Mouse (Mus musculus): ENCODE measurements around the gene Pemt. TPM values are rescaled to one million over a fixed set of nuclear protein-coding genes. Genes with fewer than 3 reads are reported as not detected.
A peak's percentile ranks its signal among the peaks of the same experiment; 100 is the strongest.

The Pemt gene
- 5.8 and 6.0 TPM in 2 replicates for polyA plus RNA-seq (2014; fragmentation: Nextera tagmentation; extraction: Ambion mirVana)

DNA sequence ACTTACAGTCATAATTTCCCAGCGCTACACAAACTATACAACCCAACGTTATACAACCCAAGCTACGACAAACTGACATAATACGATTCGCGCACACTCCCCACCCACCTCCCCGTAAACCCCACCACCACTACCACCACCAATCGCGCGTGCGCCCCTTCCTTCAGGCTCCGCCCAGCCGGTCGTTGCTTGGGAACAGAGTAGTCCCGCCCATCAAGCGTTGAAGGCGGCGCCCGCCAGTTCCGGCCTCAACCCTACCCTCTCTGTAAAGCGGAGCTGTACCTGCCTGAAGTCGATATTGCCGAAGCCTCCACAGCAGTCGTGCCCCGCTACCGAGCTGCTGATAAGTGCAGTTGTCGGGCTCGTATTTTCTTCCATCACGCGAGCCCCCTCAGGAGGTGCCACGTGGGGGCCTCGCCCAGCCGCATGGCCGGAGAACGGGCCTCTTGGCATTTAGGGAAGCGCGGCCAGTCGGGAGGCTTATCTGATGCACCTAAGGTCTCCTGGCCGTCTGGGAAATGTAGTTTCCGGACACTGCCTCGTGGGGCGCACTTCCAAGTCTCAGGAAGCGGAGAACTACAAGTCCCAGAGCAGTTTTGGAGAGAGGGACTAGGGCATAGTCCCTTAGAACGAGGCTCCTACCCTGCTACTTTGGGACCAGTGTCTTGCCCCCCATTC lies at the start of gene Pemt:
TSS of gene Pemt (minus strand) at position 432 of the 678 bp plus-strand sequence.
- no peaks in the 10 kb centered on the region for H3K9me3 ChIP-seq (ENCODE audit: control insufficient read depth, low read length)
- H3K4me3 ChIP-seq (ENCODE audit: low read depth, low read length) = peak within 1 kb of the TSS; percentile 55
- under 1% methylated on average over 44 of the region's 44 CpGs for WGBS
- peak within 1 kb of the TSS; percentile 69; the same call in 1 of the 2 replicates for H3K27ac ChIP-seq (ENCODE audit: low read depth, low read length)
- peak; percentile 98 for ATAC-seq (ENCODE audit: low FRiP score)
- DNase-seq (ENCODE audit: low spot score, missing footprints) = peak; percentile 100
- peak within 1 kb of the TSS; percentile 63 for H3K4me2 ChIP-seq
- no peaks in the 10 kb centered on the region for H3K27me3 ChIP-seq (ENCODE audit: control insufficient read depth, insufficient read depth, low read length)
- no peaks in the 10 kb centered on the region for H3K4me1 ChIP-seq (ENCODE audit: control insufficient read depth, insufficient read depth, low read length)
- H3K9ac ChIP-seq (ENCODE audit: low read length) = peak within 1 kb of the TSS; percentile 74
- H3K36me3 ChIP-seq (ENCODE audit: control insufficient read depth, insufficient read depth, low read length) = no peaks in the 10 kb centered on the region

GRCm38 (mm10) chr11:60094909-60095810 lies 48.9 kb upstream of the Pemt start:
- 51% methylated on average over 9 of the region's 9 CpGs for WGBS
- DNase-seq (ENCODE audit: low spot score, missing footprints) = no peak
- peak; percentile 35; the same call in 1 of the 2 replicates for ATAC-seq (ENCODE audit: low FRiP score)
- peaks cover 20% of the 10 kb centered on the region for H3K4me1 ChIP-seq (ENCODE audit: control insufficient read depth, insufficient read depth, low read length)
- no peak overlapping the region for H3K4me3 ChIP-seq (ENCODE audit: low read depth, low read length)
- H3K36me3 ChIP-seq (ENCODE audit: control insufficient read depth, insufficient read depth, low read length) = no peaks in the 10 kb centered on the region
- H3K4me2 ChIP-seq = no peak overlapping the region
- no peaks in the 10 kb centered on the region for H3K9me3 ChIP-seq (ENCODE audit: control insufficient read depth, low read length)
- peak overlapping the region; percentile 59 for H3K27ac ChIP-seq (ENCODE audit: low read depth, low read length)
- no peak overlapping the region for H3K9ac ChIP-seq (ENCODE audit: low read length)
- no peaks in the 10 kb centered on the region for H3K27me3 ChIP-seq (ENCODE audit: control insufficient read depth, insufficient read depth, low read length)

- Histone ChIP-seq H3K27ac (ENCODE audit: low read depth, low read length) (peak overlapping the region; percentile 59), H3K4me3 (ENCODE audit: low read depth, low read length) (no peak overlapping the region), H3K9ac (ENCODE audit: low read length) (no peak overlapping the region; the same call in 1 of the 2 replicates), H3K4me2 (no peak overlapping the region), H3K27me3 (ENCODE audit: control insufficient read depth, insufficient read depth, low read length) (no peaks in the 10 kb centered on the region), H3K36me3 (ENCODE audit: control insufficient read depth, insufficient read depth, low read length) (no peaks in the 10 kb centered on the region), H3K4me1 (ENCODE audit: control insufficient read depth, insufficient read depth, low read length) (peaks cover 20% of the 10 kb centered on the region), H3K9me3 (ENCODE audit: control insufficient read depth, low read length) (no peaks in the 10 kb centered on the region)
- DNase-seq (ENCODE audit: low spot score, missing footprints) = no peak
- peak; percentile 68 for ATAC-seq (ENCODE audit: low FRiP score)
- WGBS = 30% methylated on average over 7 of the region's 7 CpGs
Observed at GRCm38 (mm10) chr11:60093984-60094587, 47.8 kb upstream of the Pemt start.

DNA sequence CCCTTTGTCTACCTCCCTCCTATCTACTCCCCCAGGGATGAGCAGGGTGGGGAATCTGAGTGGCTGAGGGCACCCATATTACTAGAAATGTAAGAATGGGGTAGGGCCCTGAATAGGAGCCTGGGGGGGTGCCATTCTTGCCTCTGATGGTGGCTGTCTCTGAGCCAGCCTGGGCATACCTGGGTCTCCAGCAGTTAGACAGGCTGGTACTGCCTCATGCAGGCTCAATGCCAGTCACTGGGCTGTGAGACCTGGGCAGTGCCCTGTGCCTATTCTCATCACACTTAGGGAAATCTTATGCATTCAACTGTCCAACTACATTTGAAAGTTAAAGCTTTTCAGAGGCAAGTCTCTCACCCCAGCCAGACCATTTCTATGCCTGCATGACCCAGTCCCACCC lies 46.9 kb upstream of the Pemt start:
- Histone ChIP-seq H3K4me3 (ENCODE audit: low read depth, low read length) (no peak overlapping the region), H3K4me1 (ENCODE audit: control insufficient read depth, insufficient read depth, low read length) (peaks cover 20% of the 10 kb centered on the region), H3K4me2 (no peak overlapping the region), H3K9me3 (ENCODE audit: control insufficient read depth, low read length) (no peaks in the 10 kb centered on the region), H3K27me3 (ENCODE audit: control insufficient read depth, insufficient read depth, low read length) (no peaks in the 10 kb centered on the region), H3K27ac (ENCODE audit: low read depth, low read length) (peak overlapping the region; percentile 55), H3K36me3 (ENCODE audit: control insufficient read depth, insufficient read depth, low read length) (no peaks in the 10 kb centered on the region), H3K9ac (ENCODE audit: low read length) (peak overlapping the region; percentile 42)
- ATAC-seq (ENCODE audit: low FRiP score) = no peak
- no peak for DNase-seq (ENCODE audit: low spot score, missing footprints)

DNA sequence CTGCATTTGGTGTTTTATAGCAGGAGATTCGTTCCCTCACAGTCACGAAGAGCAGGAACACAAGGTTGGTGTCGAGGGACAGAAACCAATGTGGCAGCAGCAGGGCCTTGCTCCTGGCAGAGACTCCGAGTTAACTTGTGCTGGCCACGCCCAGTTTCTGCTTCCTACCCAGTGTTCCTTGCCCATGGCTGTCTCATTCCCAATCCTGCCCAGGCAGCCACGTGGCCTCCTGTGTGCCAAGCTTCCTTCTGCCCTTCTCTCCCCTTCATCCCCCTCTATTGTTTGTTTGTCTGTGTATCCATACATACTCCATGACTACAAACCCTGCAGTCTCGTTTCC lies 45.1 kb upstream of the Pemt start:
- Histone ChIP-seq H3K4me2 (no peak overlapping the region), H3K9ac (ENCODE audit: low read length) (no peak overlapping the region), H3K9me3 (ENCODE audit: control insufficient read depth, low read length) (no peaks in the 10 kb centered on the region), H3K4me1 (ENCODE audit: control insufficient read depth, insufficient read depth, low read length) (peaks cover 20% of the 10 kb centered on the region), H3K27ac (ENCODE audit: low read depth, low read length) (no peak overlapping the region), H3K27me3 (ENCODE audit: control insufficient read depth, insufficient read depth, low read length) (no peaks in the 10 kb centered on the region), H3K36me3 (ENCODE audit: control insufficient read depth, insufficient read depth, low read length) (no peaks in the 10 kb centered on the region), H3K4me3 (ENCODE audit: low read depth, low read length) (no peak overlapping the region)
- no peak for ATAC-seq (ENCODE audit: low FRiP score)
- no peak for DNase-seq (ENCODE audit: low spot score, missing footprints)
- 79% methylated on average over 7 of the region's 7 CpGs for WGBS

DNA sequence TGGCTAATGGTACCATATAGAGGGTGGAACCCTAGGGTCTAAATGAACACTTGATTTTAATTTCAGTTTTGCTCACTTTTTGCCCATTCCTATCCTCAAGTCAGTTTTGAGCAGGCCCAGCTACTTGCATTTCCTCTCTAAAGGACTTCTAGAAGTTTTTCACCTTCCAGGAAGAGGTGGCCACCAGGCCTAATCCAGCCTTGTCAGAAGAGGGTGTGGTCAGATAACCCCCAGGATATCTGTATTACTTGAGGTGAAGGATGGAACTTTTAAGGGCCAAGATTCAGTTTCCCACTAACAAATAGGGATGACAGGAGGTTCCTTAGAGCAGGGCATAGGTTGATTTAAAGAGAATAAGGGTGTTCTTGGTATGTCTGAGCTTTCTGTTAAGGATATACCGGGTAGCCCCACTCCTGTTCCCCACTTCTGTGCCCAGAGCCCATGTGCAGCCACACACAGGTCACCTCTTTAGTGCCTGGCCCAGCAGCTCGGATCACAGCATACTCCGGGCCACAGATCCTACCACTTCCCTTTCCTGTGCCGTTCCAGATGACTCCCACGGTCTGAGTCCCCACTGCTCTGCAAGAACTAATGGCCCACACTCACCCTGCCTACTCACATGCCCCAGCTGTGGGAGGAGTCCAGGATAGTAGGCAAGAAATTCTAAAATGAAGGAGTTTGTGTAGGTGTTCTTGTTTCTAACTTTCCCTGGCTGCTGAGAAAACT lies 44.6 kb upstream of the Pemt start:
- WGBS = 81% methylated on average over 5 of the region's 5 CpGs
- DNase-seq (ENCODE audit: low spot score, missing footprints) = no peak
- ATAC-seq (ENCODE audit: low FRiP score) = no peak
- Histone ChIP-seq H3K27me3 (ENCODE audit: control insufficient read depth, insufficient read depth, low read length) (no peaks in the 10 kb centered on the region), H3K27ac (ENCODE audit: low read depth, low read length) (no peak overlapping the region), H3K9ac (ENCODE audit: low read length) (no peak overlapping the region), H3K4me1 (ENCODE audit: control insufficient read depth, insufficient read depth, low read length) (peaks cover 20% of the 10 kb centered on the region), H3K4me3 (ENCODE audit: low read depth, low read length) (no peak overlapping the region), H3K4me2 (no peak overlapping the region), H3K9me3 (ENCODE audit: control insufficient read depth, low read length) (no peaks in the 10 kb centered on the region), H3K36me3 (ENCODE audit: control insufficient read depth, insufficient read depth, low read length) (no peaks in the 10 kb centered on the region)

GRCm38 (mm10) chr11:60088947-60089346 lies 42.7 kb upstream of the Pemt start:
- Histone ChIP-seq H3K9ac (ENCODE audit: low read length) (no peak overlapping the region), H3K27ac (ENCODE audit: low read depth, low read length) (no peak overlapping the region), H3K9me3 (ENCODE audit: control insufficient read depth, low read length) (no peaks in the 10 kb centered on the region), H3K4me1 (ENCODE audit: control insufficient read depth, insufficient read depth, low read length) (peaks cover 8% of the 10 kb centered on the region; the same call in 1 of the 2 replicates), H3K27me3 (ENCODE audit: control insufficient read depth, insufficient read depth, low read length) (no peaks in the 10 kb centered on the region), H3K4me3 (ENCODE audit: low read depth, low read length) (no peak overlapping the region), H3K36me3 (ENCODE audit: control insufficient read depth, insufficient read depth, low read length) (no peaks in the 10 kb centered on the region), H3K4me2 (no peak overlapping the region)
- DNase-seq (ENCODE audit: low spot score, missing footprints) (no peak), ATAC-seq (ENCODE audit: low FRiP score) (peak; percentile 72; the same call in 1 of the 2 replicates)
- WGBS = 46% methylated on average over 4 of the region's 4 CpGs

DNA sequence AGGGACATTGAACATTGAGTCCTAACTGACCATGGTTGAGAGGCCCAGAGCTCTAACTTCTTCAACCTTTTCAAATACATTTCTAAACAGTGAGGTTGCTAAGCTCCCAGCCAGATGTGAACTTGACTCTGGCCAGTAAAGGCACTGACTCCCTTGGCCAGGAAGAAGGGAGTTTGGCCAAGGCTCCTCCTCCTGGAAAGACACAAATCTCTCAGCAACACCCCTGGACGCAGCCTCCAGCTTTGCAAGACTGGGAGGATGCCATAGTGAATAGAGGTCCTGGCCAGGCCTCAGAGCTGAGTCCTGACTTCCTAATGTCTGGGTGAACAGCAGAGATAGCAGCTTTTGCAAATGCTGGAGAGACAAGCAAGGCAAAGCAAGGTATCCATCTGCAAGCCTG lies 40.4 kb upstream of the Pemt start:
- Histone ChIP-seq H3K9ac (ENCODE audit: low read length) (no peak overlapping the region), H3K4me2 (no peak overlapping the region), H3K9me3 (ENCODE audit: control insufficient read depth, low read length) (no peaks in the 10 kb centered on the region), H3K4me1 (ENCODE audit: control insufficient read depth, insufficient read depth, low read length) (no peaks in the 10 kb centered on the region), H3K27me3 (ENCODE audit: control insufficient read depth, insufficient read depth, low read length) (no peaks in the 10 kb centered on the region), H3K27ac (ENCODE audit: low read depth, low read length) (no peak overlapping the region), H3K36me3 (ENCODE audit: control insufficient read depth, insufficient read depth, low read length) (no peaks in the 10 kb centered on the region), H3K4me3 (ENCODE audit: low read depth, low read length) (no peak overlapping the region)
- ATAC-seq (ENCODE audit: low FRiP score) = no peak
- DNase-seq (ENCODE audit: low spot score, missing footprints) = no peak
- 58% methylated on average over 1 of the region's 1 CpGs for WGBS
